Mouse (Mus musculus) stomach, embryonic 14.5 days (tissue): ENCODE measurements around the gene Wfdc18. TPM values are rescaled to one million over a fixed set of nuclear protein-coding genes. Genes with fewer than 3 reads are reported as not detected.

Experiments used
- ATAC-seq: fragments of 200-750 bp; cut with Nextera tagmentation; 2 replicates; pipeline ENCODE4 v1.8.0; 2017; ENCODE audit warnings: low read depth, moderate TSS enrichment; ENCODE audit not compliant: insufficient number of reproducible peaks, insufficient read depth, low FRiP score
- H3K27ac ChIP-seq: fragments of 300-500 bp; sonication (generic); 2 replicates; pipeline ENCODE4 v1.5.1; 2014; ENCODE audit warnings: mild to moderate bottlenecking, low read length, moderate library complexity, mixed read lengths
- H3K27me3 ChIP-seq: fragments of 300-500 bp; sonication (generic); 2 replicates; pipeline ENCODE4 v1.6.1; 2014; ENCODE audit warnings: low read length, control low read depth, mixed read lengths; ENCODE audit not compliant: control insufficient read depth, insufficient read depth
- H3K36me3 ChIP-seq: fragments of 300-500 bp; sonication (generic); 2 replicates; pipeline ENCODE4 v1.6.1; 2014; ENCODE audit warnings: mild to moderate bottlenecking, control low read depth, low read length, moderate library complexity, mixed read lengths; ENCODE audit not compliant: control insufficient read depth, insufficient read depth
- H3K4me1 ChIP-seq: fragments of 300-500 bp; sonication (generic); 2 replicates; pipeline ENCODE4 v1.6.1; 2014; ENCODE audit warnings: low read length, control low read depth, mixed read lengths; ENCODE audit not compliant: control insufficient read depth, insufficient read depth
- H3K4me2 ChIP-seq: fragments of 300-500 bp; sonication (generic); replicated peaks from 2 replicates; pipeline ENCODE4 v1.6.1; 2014; ENCODE audit warnings: low read depth, low read length, control low read depth
- H3K4me3 ChIP-seq: fragments of 300-500 bp; sonication (generic); 2 replicates; pipeline ENCODE4 v1.5.1; 2014; ENCODE audit warnings: low read depth, low read length, control low read depth
- H3K9ac ChIP-seq: fragments of 300-500 bp; sonication (generic); replicated peaks from 2 replicates; pipeline ENCODE4 v1.6.1; 2014; ENCODE audit warnings: low read depth, mild to moderate bottlenecking, control low read depth, low read length, moderate library complexity, mixed read lengths
- H3K9me3 ChIP-seq: fragments of 300-500 bp; sonication (generic); 2 replicates; pipeline ENCODE4 v1.6.1; 2016; ENCODE audit warnings: low read depth, low read length, control low read depth; ENCODE audit not compliant: control insufficient read depth
- WGBS: fragments of 180-500 bp; shearing (Covaris S2); extraction: QIAGEN DNeasy Blood & Tissue Kit; methylation state at CpG from one replicate; pipeline ENCODE4 v1.1.7; 2014; 5-methylcytosine and 5-hydroxymethylcytosine counted together
- polyA plus RNA-seq: library from polyadenylated mRNA; unstranded; fragments of >200 nt; fragmentation: Nextera tagmentation; extraction: Ambion mirVana; gene quantifications from 2 replicates; pipeline ENCODE4 v1.2.1, GENCODE M21; 2014

The Wfdc18 gene
- polyA plus RNA-seq, 1 experiment from 2014 or later, result 0.54 TPM

DNA sequence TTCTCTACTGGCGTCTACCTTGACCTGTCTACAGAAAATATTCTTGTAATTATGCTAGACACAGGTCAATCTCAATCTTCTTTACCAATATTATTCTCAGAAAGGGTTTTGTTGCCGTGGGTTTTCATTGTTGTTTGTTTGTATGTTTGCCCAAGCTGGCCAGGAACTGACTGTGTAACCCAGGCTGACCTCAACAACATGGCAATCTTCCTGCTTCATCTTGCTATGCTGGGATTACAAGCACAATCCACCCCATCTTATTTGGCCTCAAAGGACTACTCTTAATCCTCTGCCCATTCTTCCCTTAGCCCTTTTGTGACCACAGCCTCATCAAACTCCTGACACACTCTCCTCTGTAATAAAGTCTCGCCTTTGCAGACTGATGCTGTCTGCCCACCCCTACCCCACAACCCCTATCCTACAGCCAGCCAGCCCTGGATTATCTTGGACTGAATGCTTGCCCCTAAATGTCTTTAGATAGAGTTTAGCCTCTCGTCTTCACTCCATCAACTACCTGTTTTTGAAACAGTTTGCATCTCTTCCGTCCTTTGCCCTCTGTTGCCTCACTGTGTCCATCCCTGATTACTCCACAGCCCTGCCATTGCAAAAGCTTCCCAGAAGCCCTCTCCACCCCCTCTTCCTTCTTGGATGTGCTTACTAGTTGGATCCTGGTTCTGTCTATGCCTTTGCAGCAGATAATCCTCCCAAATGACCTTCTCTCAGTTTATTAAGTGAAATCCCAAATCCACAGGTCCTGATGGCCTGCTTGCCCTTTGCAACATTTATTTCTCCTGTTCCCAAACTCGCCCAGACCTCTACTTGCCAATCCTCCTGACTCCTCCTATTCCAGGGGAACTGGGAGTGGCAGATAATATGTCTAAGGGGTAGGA lies 38.8 kb downstream of the Wfdc18 start:
- Histone ChIP-seq H3K4me3 (no peak overlapping the region), H3K4me2 (no peak overlapping the region), H3K27me3 (no peaks in the 10 kb centered on the region), H3K4me1 (no peaks in the 10 kb centered on the region), H3K36me3 (no peaks in the 10 kb centered on the region), H3K9ac (no peak overlapping the region), H3K27ac (no peak overlapping the region), H3K9me3 (no peaks in the 10 kb centered on the region)
- whole genome bisulfite sequencing, result 67% methylated on average over 6 of the region's 6 CpGs
- ATAC-seq, result no peak

DNA sequence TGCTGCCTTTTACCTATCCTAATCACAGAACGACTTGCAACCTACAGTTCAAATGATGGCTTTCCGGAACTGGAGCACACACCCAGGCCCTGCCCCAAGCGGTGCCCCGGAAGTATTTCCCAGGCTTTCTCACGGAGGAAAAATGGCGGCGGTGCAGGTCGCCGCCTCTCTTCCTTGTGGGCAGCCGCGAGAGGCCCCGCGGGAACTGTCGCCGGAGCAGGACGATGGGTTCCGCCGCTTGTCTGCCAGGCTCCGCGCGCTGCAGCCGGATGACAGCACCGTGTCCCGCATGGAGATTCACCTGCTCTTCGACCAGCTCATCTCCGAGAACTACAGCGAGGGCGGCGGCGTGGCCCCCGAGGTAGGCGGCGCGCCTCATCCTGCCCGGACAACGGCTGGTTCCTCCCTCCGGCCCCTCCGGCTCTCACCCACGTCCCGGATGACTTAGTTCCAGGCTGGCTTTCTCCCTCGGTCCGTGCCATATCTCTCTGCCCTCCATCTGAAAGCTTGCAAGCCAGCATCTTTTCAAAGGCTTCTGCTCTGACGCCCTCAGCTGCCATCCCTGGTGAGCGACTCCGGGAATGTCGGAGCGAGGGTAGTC lies 44.9 kb downstream of the Wfdc18 start, which contains the start of gene Heatr6:
TSS of gene Heatr6 (plus strand) at position 116 of the 601 bp plus-strand sequence.
- Histone ChIP-seq H3K9me3 (no peaks in the 10 kb centered on the region), H3K27ac (peak within 1 kb of the TSS; percentile 84), H3K36me3 (peaks cover 18% of the 10 kb centered on the region), H3K4me3 (peak within 1 kb of the TSS; percentile 86), H3K4me1 (peaks cover 6% of the 10 kb centered on the region), H3K9ac (peak within 1 kb of the TSS; percentile 67), H3K4me2 (peak within 1 kb of the TSS; percentile 63), H3K27me3 (no peaks in the 10 kb centered on the region)
- under 1% methylated on average over 47 of the region's 47 CpGs for WGBS
- peak; percentile 91 for ATAC-seq

DNA sequence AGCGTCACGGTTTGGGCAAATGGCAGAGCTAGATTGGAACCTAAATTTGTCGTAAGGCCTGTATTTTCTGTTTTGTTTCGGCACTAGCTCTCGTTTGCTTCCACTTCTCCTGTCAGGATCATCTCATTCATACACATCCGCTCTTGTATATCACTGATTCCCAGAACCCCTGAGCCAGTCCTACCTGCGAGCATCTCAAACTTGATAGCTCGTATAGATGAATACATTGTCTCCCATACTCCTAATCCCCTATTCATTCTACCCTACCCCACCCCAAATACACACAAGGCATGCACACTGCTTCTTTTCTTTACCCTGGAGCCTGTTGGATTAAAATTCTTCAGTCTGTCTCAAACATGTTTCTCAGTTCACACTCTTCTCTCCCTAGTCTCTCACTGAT lies 45.4 kb downstream of the Wfdc18 start:
- H3K4me1 ChIP-seq, result peaks cover 6% of the 10 kb centered on the region
- peak overlapping the region; percentile 67 for H3K9ac ChIP-seq
- peak overlapping the region; percentile 86 for H3K4me3 ChIP-seq
- H3K27me3 ChIP-seq, result no peaks in the 10 kb centered on the region
- H3K36me3 ChIP-seq, result peaks cover 24% of the 10 kb centered on the region
- H3K4me2 ChIP-seq, result peak overlapping the region; percentile 63
- H3K27ac ChIP-seq, result peak overlapping the region; percentile 84; the same call in 1 of the 2 replicates
- no peak for ATAC-seq
- H3K9me3 ChIP-seq, result no peaks in the 10 kb centered on the region
- 5% methylated on average over 8 of the region's 8 CpGs for WGBS

Other genes with a start within 250 kb of the Wfdc18 start
- gene Mmp28, start 245.9 kb upstream of the Wfdc18 start, polyA plus RNA-seq, result 1.4 and 1.9 TPM in 2 replicates
- gene Taf15, start 235.9 kb upstream of the Wfdc18 start, polyA plus RNA-seq, result 26.8 and 27.0 TPM in 2 replicates
- gene Heatr9, start 186.8 kb upstream of the Wfdc18 start, polyA plus RNA-seq, result not detected in 2 replicates
- gene Ccl5, start 178.5 kb upstream of the Wfdc18 start, polyA plus RNA-seq, result 0.69 and 1.0 TPM in 2 replicates
- gene Ccl9, start 130.4 kb upstream of the Wfdc18 start, polyA plus RNA-seq, result 1.9 and 4.4 TPM in 2 replicates
- 2.2 and 3.4 TPM in 2 replicates for gene Ccl6, start 115.9 kb upstream of the Wfdc18 start, polyA plus RNA-seq
- not detected in 2 replicates for gene Rpl9-ps1, start 63.4 kb upstream of the Wfdc18 start, polyA plus RNA-seq
- 0.46 TPM in 1 of 2 replicates, not detected in the other for gene Ccl3, start 59.7 kb upstream of the Wfdc18 start, polyA plus RNA-seq
- 0.68 TPM in 1 of 2 replicates, not detected in the other for gene Ccl4, start 46.4 kb upstream of the Wfdc18 start, polyA plus RNA-seq
- 1.2 and 2.0 TPM in 2 replicates for gene Wfdc17, start 5.0 kb upstream of the Wfdc18 start, polyA plus RNA-seq
- 1.6 TPM in 1 of 2 replicates, not detected in the other for gene Wfdc21, start 37.9 kb downstream of the Wfdc18 start, polyA plus RNA-seq
- 28.7 and 29.1 TPM in 2 replicates for gene Heatr6, start 44.7 kb downstream of the Wfdc18 start, polyA plus RNA-seq
- gene Hnf1b, start 141.0 kb downstream of the Wfdc18 start, polyA plus RNA-seq, result 6.4 and 8.2 TPM in 2 replicates
- 32.3 and 36.9 TPM in 2 replicates for gene Ddx52, start 233.0 kb downstream of the Wfdc18 start, polyA plus RNA-seq